Mouse (Mus musculus) forebrain, embryonic 13.5 days (tissue): ENCODE measurements at regions not wholly inside any gene's neighbourhood (a gene's known extent, or its start where the extent isn't known, plus 50 kb on each side); places are given as distances from the start of the nearest gene placed in this dataset.

Source experiments
- ATAC-seq: fragments of 200-750 bp; cut with Nextera tagmentation; 2 replicates; pipeline ENCODE4 v1.8.0; 2017
- H3K27ac ChIP-seq: fragments of 300-500 bp; sonication (generic); 2 replicates; pipeline ENCODE4 v1.5.1; 2015; ENCODE audit warnings: inconsistent platforms, mild to moderate bottlenecking, moderate library complexity
- H3K27me3 ChIP-seq: fragments of 300-500 bp; sonication (generic); 2 replicates; pipeline ENCODE4 v1.6.1; 2015; ENCODE audit warnings: mild to moderate bottlenecking, inconsistent platforms
- H3K36me3 ChIP-seq: fragments of 300-500 bp; sonication (generic); 2 replicates; pipeline ENCODE4 v1.6.1; 2015; ENCODE audit warnings: mild to moderate bottlenecking, inconsistent platforms; ENCODE audit not compliant: poor library complexity, severe bottlenecking
- H3K4me1 ChIP-seq: fragments of 300-500 bp; sonication (generic); 2 replicates; pipeline ENCODE4 v1.6.1; 2015; ENCODE audit warnings: inconsistent platforms
- H3K4me2 ChIP-seq: fragments of 300-500 bp; sonication (generic); 2 replicates; pipeline ENCODE4 v1.6.1; 2015; ENCODE audit warnings: inconsistent platforms, mild to moderate bottlenecking, moderate library complexity
- H3K4me3 ChIP-seq: fragments of 300-500 bp; sonication (generic); 2 replicates; pipeline ENCODE4 v1.5.1; 2015; ENCODE audit warnings: mild to moderate bottlenecking, inconsistent platforms
- H3K9ac ChIP-seq: fragments of 300-500 bp; sonication (generic); 2 replicates; pipeline ENCODE4 v1.6.1; 2015; ENCODE audit warnings: mild to moderate bottlenecking, inconsistent platforms
- H3K9me3 ChIP-seq: fragments of 300-500 bp; sonication (generic); replicated peaks from 2 replicates; pipeline ENCODE4 v1.6.1; 2016; ENCODE audit warnings: inconsistent platforms
- WGBS: fragments of 180-500 bp; shearing (Covaris S2); methylation state at CpG from one replicate; pipeline ENCODE4 v1.1.7; 2015; 5-methylcytosine and 5-hydroxymethylcytosine counted together

- Histone ChIP-seq H3K9me3 (no peaks in the 10 kb centered on the region), H3K4me1 (peaks cover 13% of the 10 kb centered on the region), H3K27me3 (no peaks in the 10 kb centered on the region), H3K4me3 (no peak overlapping the region), H3K36me3 (no peaks in the 10 kb centered on the region), H3K9ac (no peak overlapping the region), H3K4me2 (no peak overlapping the region), H3K27ac (peak overlapping the region; percentile 66; the same call in 1 of the 2 replicates)
- 42% methylated on average over 2 of the region's 2 CpGs for WGBS
- ATAC-seq = peak; percentile 97
Observed at GRCm38 (mm10) chr3:8367659-8367969, 1242.3 kb downstream of the Zfp704 start.

DNA sequence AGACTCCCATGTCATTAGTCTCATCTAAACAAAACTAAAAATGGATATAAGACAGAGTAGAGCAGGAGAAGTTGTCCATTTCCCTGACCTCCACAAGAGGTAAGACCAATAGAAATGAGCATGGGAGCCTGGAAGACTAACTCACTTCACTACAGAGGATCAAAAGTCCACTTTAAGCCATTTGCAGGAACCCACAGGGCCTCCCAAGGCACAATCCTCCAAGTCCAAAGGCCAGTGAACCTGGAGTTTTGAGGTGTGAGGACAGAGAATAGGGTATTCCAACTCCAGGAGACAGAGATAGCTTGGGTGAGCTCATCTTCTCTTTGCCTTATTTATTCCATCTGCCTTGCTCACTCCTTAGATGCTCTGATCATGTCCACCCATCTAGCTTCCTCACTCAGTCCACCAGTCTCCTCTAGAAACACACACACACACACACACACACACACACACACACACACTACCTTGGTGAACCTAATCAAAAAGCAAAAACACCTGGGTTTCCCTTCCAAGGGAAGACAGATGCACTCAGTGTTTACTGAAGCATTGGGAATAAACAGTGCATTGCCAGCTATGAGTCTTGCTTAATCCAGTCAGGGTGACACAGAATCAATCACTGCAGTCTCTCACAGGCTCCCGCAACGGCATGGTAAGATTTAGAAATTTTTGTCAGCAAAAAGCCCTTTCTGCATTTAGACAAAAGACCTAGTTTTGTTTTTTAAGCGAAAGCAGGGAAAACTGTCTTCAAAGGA, 1242.8 kb downstream of the Zfp704 start:
- 0 out of 2 replicates have a peak overlapping the region, but pooled peaks have one; percentile 5 for H3K4me2 ChIP-seq
- no peaks in the 10 kb centered on the region for H3K27me3 ChIP-seq
- peaks cover 13% of the 10 kb centered on the region for H3K4me1 ChIP-seq
- H3K9me3 ChIP-seq = no peaks in the 10 kb centered on the region
- peak; percentile 96 for ATAC-seq
- peak overlapping the region; percentile 66 for H3K27ac ChIP-seq
- 47% methylated on average over 3 of the region's 3 CpGs for WGBS
- no peak overlapping the region for H3K4me3 ChIP-seq
- H3K9ac ChIP-seq = no peak overlapping the region
- no peaks in the 10 kb centered on the region for H3K36me3 ChIP-seq
